Mouse (Mus musculus) lung, adult 2 months (tissue): Measurements from ENCODE around the gene Gtf3c5.

Experiments used
- CTCF ChIP-seq: fragments of 200-500 bp; IDR thresholded peaks from 2 replicates; pipeline ENCODE4 v1.5.1; 2011; ENCODE audit warnings: mild to moderate bottlenecking, low read length, control low read depth; ENCODE audit not compliant: insufficient read depth
- POLR2A ChIP-seq: fragments of 200-500 bp; IDR thresholded peaks from 2 replicates; pipeline ENCODE4 v1.6.1; 2011; ENCODE audit warnings: low read depth, mild to moderate bottlenecking, control low read depth, low read length, borderline replicate concordance; ENCODE audit errors: extremely low read depth

DNA sequence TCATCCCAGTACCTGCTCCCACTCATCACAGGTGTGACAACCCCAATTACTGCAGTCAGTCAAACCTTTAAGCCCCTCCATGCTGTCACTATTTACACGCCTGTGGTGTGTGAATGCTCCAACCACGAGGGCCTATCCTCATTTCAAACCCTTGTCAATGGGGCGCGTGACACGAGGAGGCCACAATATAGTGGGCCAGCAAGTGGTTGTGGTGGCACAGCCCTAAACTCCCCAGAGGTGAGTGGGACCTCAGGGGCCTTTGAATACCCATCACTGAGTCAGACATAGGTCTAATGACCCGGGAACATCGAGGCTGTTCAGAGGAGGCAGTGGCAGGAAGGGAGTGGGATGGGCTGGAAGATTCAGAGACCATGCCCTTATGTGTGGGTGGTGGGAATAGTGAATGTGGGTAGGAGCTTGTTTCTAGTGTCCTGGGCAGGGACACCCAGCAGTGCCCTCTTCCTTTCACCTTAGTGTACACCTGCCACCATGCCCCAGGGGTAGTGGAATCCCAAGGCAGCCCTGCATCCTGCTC lies 49.6 kb downstream of the Gtf3c5 start:
- TF ChIP-seq CTCF, result no peak
- TF ChIP-seq POLR2A, result no peak
